Mouse (Mus musculus): Measurements from ENCODE around the gene Vmn1r43. TPM values are rescaled to one million over a fixed set of nuclear protein-coding genes. Genes with fewer than 3 reads are reported as not detected.

The Vmn1r43 gene
- not detected for polyA plus RNA-seq (2017; shearing (Covaris generic))

DNA sequence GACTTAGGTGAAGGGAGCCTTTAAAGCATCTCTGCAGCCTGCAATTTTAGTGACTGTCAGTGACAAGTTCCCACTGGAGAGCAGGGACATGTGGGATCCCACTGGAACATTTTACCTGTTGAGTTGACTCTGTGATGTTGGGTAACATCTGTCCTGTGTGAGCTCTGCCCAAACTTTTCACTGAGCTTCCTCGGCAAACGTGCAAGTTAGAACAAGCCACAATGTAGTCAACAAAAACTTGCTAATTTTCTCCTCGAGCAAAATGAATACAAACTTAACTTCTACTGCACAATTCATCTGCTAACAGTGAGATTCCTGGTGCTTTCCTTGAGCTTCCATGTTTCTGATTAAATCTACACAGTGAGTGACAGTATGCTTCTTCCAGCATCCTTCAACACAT lies at the start of gene Vmn1r43, which contains the start of gene Vmn1r42:
TSS of gene Vmn1r43 (minus strand) at position 101 of the 400 bp plus-strand sequence.
TSS of gene Vmn1r42 (minus strand) at position 101 of the 400 bp plus-strand sequence.

DNA sequence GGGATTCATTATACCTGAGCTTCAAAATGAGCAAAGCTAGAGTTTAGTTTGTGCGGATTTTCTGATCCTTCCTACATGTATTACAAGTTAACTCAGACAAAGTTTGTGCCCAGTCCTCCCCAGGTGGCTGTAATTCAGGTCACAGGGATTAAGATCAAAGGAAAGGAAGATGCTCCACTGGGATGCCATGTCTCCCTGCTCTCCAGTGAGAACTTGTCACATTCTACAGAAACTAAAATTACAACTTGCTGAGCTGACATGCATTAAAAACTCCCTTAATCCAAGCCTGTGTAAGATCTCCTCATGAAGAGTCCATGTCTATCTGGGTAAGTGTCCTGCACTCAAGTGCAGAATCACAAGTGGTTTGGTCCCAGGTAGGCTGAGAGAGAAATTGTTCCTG lies 7.1 kb upstream of the Vmn1r43 start, which contains the start of gene Vmn1r44:
TSS of gene Vmn1r44 (plus strand) at position 301 of the 400 bp plus-strand sequence.

Other genes starting within 250 kb of the Vmn1r43 start
- 2.4 TPM for gene Txnrd3, start 232.4 kb downstream of the Vmn1r43 start, polyA plus RNA-seq (2017; shearing (Covaris generic))
- not detected for gene Vmn1r40, start 168.9 kb downstream of the Vmn1r43 start, polyA plus RNA-seq (2017; shearing (Covaris generic))
- gene Vmn1r41, start 135.6 kb downstream of the Vmn1r43 start, polyA plus RNA-seq (2017; shearing (Covaris generic)) = not detected
- not detected for gene Vmn1r42, start within 50 bp of the Vmn1r43 start, polyA plus RNA-seq (2017; shearing (Covaris generic))
- gene Vmn1r44, start 7.2 kb upstream of the Vmn1r43 start, polyA plus RNA-seq (2017; shearing (Covaris generic)) = not detected
- gene Vmn1r45, start 64.2 kb upstream of the Vmn1r43 start, polyA plus RNA-seq (2017; shearing (Covaris generic)) = 0.29 TPM
- 0.13 TPM for gene Vmn1r46, start 92.9 kb upstream of the Vmn1r43 start, polyA plus RNA-seq (2017; shearing (Covaris generic))
- gene Vmn1r47, start 139.7 kb upstream of the Vmn1r43 start, polyA plus RNA-seq (2017; shearing (Covaris generic)) = not detected
- not detected for gene Vmn1r48, start 160.4 kb upstream of the Vmn1r43 start, polyA plus RNA-seq (2017; shearing (Covaris generic))
- gene Vmn1r49, start 202.1 kb upstream of the Vmn1r43 start, polyA plus RNA-seq (2017; shearing (Covaris generic)) = 0.22 TPM
- not detected for gene Vmn1r50, start 225.0 kb upstream of the Vmn1r43 start, polyA plus RNA-seq (2017; shearing (Covaris generic))
- gene Vmn1r51, start 246.2 kb upstream of the Vmn1r43 start, polyA plus RNA-seq (2017; shearing (Covaris generic)) = not detected